Mouse (Mus musculus): ENCODE data around the gene Etfrf1. TPM values are rescaled to one million over a fixed set of nuclear protein-coding genes. Genes with fewer than 3 reads are reported as not detected.

The Etfrf1 gene
- 53.3 and 57.3 TPM in 2 replicates for polyA plus RNA-seq (2016; fragmentation: Nextera tagmentation; extraction: Ambion mirVana)

DNA sequence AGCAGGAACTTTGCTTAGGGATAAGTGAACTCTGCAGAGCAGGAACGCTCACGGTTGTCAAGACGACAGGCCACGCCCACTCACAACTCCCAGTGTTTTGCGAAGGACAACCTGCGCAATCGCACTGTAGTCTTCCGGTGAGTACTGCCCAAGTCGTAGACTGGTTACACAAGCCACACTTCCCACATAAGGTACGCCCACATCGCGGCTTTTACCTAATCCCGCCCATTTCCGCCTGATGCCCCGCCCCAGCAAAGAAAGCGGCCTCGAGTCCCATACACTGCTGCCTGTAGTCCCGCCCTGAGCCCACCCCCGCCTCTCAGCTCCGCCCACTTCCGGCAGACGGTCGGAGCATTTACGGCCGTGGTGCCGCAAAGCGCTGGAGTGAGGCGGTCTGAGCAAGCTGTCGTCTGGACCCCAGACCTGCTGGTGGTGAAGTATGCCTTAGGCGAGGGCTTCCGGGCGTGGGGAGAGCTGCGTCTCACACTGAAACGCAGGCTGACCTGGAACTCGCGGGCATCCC is at the start of gene Etfrf1, which contains the start of gene Casc1:
TSS of gene Etfrf1 (plus strand) at position 319 of the 523 bp plus-strand sequence.
TSS of gene Casc1 (minus strand) at position 190 of the 523 bp plus-strand sequence.
- under 1% methylated on average over 36 of the region's 36 CpGs for WGBS
- Histone ChIP-seq H3K9me3 (no peaks in the 10 kb centered on the region), H3K4me1 (peaks cover 10% of the 10 kb centered on the region; the same call in 1 of the 2 replicates), H3K27me3 (ENCODE audit: insufficient read depth, poor library complexity, severe bottlenecking) (no peaks in the 10 kb centered on the region), H3K27ac (peak within 1 kb of the TSS; percentile 97), H3K36me3 (peaks cover 2% of the 10 kb centered on the region), H3K4me3 (peak within 1 kb of the TSS; percentile 81)
- peak; percentile 100 for DNase-seq (ENCODE audit: low spot score)

DNA sequence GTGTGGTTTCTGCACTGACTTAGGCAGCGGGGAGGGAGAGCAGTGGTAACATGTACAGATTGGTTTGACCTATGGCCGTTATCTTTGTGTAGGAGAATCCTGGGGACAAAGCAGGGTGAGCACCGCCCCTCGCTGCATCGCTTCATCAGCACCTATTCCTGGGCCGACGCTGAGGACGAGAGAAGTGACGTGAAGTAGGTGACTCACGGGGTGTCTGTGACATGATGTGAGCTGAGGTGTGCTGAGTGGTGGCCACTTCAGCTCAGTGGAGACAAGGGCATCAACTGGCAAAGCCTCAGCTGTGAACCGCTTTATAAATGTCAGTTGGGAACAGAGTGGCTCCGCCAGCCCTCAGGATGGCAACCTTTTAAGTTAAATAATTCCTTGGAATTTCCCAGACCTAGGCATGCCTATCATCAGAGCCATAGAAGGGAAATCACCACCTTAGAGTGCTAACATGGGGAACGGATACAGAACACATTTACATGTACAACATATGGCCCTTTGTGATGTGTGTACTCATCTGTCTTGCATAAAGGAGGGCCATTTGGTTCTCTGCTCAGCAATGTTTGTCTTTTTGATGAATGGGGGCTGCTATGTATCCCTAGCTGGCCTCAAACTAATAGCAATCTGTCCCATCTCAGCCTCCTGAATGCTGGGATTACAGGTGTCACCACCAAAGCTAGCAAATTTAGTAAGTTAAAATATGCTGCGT is 38.9 kb upstream of the Etfrf1 start:
- peak; percentile 87 for DNase-seq (ENCODE audit: low spot score)
- Histone ChIP-seq H3K27ac (peak overlapping the region; percentile 56), H3K4me3 (peak overlapping the region; percentile 22), H3K4me1 (peaks cover 61% of the 10 kb centered on the region), H3K36me3 (no peaks in the 10 kb centered on the region), H3K9me3 (no peaks in the 10 kb centered on the region), H3K27me3 (ENCODE audit: insufficient read depth, poor library complexity, severe bottlenecking) (peaks cover 28% of the 10 kb centered on the region)
- WGBS = 46% methylated on average over 14 of the region's 14 CpGs

DNA sequence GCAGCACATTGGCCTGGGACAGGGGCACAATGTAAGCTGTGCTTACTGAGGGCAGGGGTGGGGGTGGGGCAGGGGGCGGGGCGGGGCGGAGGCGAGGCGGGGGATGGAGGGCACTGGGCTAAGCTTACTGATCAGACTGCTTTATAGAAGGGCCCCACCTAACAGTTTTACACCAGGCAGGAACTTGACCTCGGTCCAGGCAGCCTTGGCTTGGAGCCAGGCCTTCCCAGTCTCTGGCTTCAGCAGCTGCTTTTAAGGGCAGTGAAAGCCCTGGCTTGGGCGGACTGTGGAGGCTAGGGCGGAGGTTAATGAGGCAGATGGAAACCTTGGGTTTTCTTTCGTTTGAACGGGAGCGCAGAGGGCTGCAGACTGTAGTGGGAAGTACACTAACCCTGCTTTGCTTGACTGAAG is 37.1 kb upstream of the Etfrf1 start:
- Histone ChIP-seq H3K9me3 (no peaks in the 10 kb centered on the region), H3K36me3 (no peaks in the 10 kb centered on the region), H3K4me3 (peak overlapping the region; percentile 10; the same call in 1 of the 2 replicates), H3K27ac (peak overlapping the region; percentile 76), H3K4me1 (peaks cover 64% of the 10 kb centered on the region), H3K27me3 (ENCODE audit: insufficient read depth, poor library complexity, severe bottlenecking) (peaks cover 44% of the 10 kb centered on the region)
- peak; percentile 89 for DNase-seq (ENCODE audit: low spot score)
- WGBS = 2% methylated on average over 11 of the region's 11 CpGs

DNA sequence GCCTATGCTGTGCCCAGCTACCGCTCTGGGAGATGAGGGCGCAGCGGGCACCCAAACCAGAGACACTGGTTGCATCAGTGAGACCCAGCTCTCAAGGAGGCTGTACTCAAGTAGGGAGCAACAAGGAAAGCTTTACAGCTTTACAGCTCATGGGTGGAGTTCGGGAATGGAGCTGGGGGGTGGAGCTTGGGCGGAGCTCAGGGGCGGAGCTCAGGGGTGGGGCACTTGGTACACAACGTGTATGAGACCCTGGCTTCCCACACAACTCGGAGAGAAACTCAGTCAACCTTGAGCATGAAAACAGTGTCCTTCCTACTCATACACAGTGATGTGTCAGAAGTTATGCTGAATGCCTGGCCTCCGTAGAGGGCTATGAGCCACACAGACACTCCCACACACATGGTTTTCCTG is 35.4 kb upstream of the Etfrf1 start:
- Histone ChIP-seq H3K36me3 (no peaks in the 10 kb centered on the region), H3K4me1 (peaks cover 70% of the 10 kb centered on the region), H3K27ac (no peak overlapping the region), H3K27me3 (ENCODE audit: insufficient read depth, poor library complexity, severe bottlenecking) (peaks cover 44% of the 10 kb centered on the region), H3K9me3 (no peaks in the 10 kb centered on the region), H3K4me3 (peak overlapping the region; percentile 32)
- DNase-seq (ENCODE audit: low spot score) = no peak
- 34% methylated on average over 9 of the region's 9 CpGs for WGBS

DNA sequence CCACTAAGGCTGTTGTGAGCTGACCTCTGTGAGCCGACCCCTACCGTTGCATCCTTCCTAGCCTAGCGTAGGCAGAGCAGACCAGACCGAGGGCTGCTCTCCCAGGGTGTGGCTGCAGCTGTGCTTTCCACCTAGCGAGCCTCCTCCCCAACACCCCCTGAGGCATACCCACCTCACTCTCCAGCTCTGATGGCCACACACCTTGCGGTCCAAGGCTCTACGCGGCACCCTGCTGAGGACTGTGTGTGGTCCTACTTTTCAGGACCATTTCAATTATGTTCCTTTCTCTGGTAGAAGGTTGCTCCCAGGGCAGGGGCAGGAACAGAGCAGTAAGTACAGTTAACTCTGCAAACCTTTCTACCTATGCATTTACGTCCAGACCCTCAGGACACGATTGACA is 34.5 kb upstream of the Etfrf1 start:
- no peak overlapping the region for H3K27ac ChIP-seq
- H3K27me3 ChIP-seq (ENCODE audit: insufficient read depth, poor library complexity, severe bottlenecking) = peaks cover 44% of the 10 kb centered on the region
- no peak for DNase-seq (ENCODE audit: low spot score)
- no peak overlapping the region for H3K4me3 ChIP-seq
- H3K9me3 ChIP-seq = no peaks in the 10 kb centered on the region
- 46% methylated on average over 10 of the region's 10 CpGs for WGBS
- H3K36me3 ChIP-seq = no peaks in the 10 kb centered on the region
- H3K4me1 ChIP-seq = peaks cover 70% of the 10 kb centered on the region

DNA sequence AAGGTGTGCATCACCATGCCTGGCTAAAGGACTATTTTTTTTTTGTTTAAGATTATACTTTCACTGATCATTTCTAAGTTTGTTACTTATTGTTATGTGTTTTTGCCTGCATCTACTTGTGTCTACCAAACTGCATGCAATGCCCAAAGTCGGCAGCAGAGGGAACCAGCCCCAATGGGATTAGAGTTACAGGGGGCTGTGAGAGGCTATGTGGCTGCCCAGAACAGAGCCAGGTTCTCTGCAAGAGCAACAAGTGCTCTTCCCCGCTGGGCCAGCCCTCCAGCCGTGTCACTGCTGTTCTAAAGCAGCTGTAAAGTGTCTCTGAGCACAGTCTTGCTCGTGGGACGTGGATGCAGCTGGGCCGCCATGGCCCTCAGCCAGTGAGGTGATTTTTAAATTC is 31.3 kb upstream of the Etfrf1 start:
- Histone ChIP-seq H3K4me1 (peaks cover 46% of the 10 kb centered on the region), H3K9me3 (no peaks in the 10 kb centered on the region), H3K36me3 (no peaks in the 10 kb centered on the region), H3K27ac (no peak overlapping the region), H3K27me3 (ENCODE audit: insufficient read depth, poor library complexity, severe bottlenecking) (peaks cover 39% of the 10 kb centered on the region), H3K4me3 (no peak overlapping the region)
- no peak for DNase-seq (ENCODE audit: low spot score)
- 26% methylated on average over 6 of the region's 6 CpGs for WGBS

DNA sequence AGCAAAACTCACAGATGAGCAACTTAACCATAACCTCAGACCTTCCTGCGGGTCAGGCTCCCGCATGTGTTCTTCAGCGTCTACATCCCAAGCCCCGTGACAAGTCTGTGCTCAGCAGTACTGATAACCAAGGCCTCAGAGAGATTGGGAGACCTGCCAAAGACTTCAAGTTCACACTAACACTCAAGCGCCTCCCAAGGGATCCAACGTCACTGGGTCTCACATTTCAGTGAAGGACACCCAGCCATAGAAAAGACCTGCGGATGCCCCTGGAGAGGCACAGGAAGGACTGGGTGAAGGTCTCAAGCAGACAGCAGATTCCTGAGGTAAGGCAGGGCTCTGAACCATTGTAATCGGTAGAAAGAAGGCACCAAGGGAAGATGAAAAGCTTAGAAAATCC is 28.9 kb upstream of the Etfrf1 start:
- 32% methylated on average over 8 of the region's 8 CpGs for WGBS
- no peaks in the 10 kb centered on the region for H3K9me3 ChIP-seq
- no peaks in the 10 kb centered on the region for H3K36me3 ChIP-seq
- H3K4me3 ChIP-seq = peak overlapping the region; percentile 0
- peaks cover 22% of the 10 kb centered on the region for H3K4me1 ChIP-seq
- H3K27me3 ChIP-seq (ENCODE audit: insufficient read depth, poor library complexity, severe bottlenecking) = peaks cover 15% of the 10 kb centered on the region
- peak; percentile 83 for DNase-seq (ENCODE audit: low spot score)
- peak overlapping the region; percentile 64; the same call in 1 of the 2 replicates for H3K27ac ChIP-seq

DNA sequence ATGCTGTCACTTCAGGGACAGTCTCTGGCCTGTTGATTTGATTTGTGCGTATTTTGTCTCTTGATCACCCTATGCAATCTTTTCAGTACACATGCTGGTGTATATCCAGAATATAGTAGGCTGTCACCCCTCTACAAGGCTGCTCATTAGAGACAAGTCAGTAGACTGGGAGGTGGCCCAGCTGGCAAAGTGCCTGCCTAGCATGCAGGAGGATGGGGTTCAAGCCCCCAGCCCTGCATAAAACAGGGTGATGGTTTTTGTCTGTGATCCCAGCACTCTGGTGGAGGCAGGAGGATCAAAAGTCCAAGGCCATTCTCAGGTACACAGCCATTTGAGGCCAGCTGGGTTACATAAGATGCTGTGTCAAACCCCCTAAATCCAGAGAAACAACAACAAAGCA is 24.8 kb upstream of the Etfrf1 start:
- no peak for DNase-seq (ENCODE audit: low spot score)
- H3K36me3 ChIP-seq = no peaks in the 10 kb centered on the region
- 87% methylated on average over 1 of the region's 1 CpGs for WGBS
- no peak overlapping the region for H3K27ac ChIP-seq
- peaks cover 11% of the 10 kb centered on the region for H3K4me1 ChIP-seq
- peaks cover 15% of the 10 kb centered on the region for H3K27me3 ChIP-seq (ENCODE audit: insufficient read depth, poor library complexity, severe bottlenecking)
- H3K4me3 ChIP-seq = no peak overlapping the region
- H3K9me3 ChIP-seq = no peaks in the 10 kb centered on the region

DNA sequence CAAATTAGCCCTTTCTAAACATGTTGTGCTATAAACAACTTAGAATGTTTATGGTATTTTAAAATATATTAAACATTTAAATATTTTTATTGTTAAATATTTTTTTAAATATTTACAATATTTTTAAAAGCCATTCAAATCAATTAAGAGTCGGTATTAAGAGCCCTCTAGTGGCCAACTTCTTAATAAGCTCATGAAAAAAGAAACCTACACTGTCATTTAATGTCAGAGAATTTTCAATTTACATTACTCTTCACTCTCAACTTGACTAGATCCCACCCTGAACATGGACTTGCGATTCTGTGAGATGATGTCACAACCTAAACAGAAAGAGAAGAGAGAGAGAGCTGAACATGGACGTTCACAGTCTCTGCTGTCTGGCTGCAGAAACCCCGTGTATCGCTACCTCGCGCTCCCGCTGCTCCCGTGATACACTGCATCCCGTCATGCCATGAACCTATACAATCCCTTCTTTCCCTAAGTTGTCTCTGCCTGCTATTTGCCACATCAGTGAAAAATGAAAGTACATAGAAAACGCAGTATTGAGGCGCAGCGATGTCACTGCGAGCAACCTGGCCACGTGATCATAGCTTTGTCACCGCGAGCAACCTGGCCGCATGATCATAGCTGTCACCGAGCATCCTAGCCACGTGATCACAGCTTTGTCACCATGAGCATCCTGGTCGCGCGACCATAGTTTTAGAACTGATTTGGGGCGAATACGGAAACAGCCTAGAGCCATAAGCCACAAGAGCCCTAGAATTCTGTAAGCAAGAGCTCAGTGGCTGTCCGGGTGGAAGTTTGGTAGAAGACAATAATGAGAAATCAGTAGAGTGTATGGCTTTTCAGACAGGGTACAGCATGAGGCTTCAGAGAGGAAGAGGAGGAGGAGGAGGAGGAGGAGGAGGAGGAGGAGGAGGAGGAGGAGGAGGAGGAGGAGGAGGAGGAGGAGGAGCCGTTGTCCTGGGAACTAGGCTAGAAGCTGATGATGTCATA is 23.5 kb upstream of the Etfrf1 start:
- H3K27me3 ChIP-seq (ENCODE audit: insufficient read depth, poor library complexity, severe bottlenecking) = peaks cover 18% of the 10 kb centered on the region
- H3K9me3 ChIP-seq = no peaks in the 10 kb centered on the region
- 52% methylated on average over 27 of the region's 27 CpGs for WGBS
- peak overlapping the region; percentile 45 for H3K4me3 ChIP-seq
- no peak for DNase-seq (ENCODE audit: low spot score)
- no peaks in the 10 kb centered on the region for H3K36me3 ChIP-seq
- H3K27ac ChIP-seq = no peak overlapping the region
- no peaks in the 10 kb centered on the region for H3K4me1 ChIP-seq

DNA sequence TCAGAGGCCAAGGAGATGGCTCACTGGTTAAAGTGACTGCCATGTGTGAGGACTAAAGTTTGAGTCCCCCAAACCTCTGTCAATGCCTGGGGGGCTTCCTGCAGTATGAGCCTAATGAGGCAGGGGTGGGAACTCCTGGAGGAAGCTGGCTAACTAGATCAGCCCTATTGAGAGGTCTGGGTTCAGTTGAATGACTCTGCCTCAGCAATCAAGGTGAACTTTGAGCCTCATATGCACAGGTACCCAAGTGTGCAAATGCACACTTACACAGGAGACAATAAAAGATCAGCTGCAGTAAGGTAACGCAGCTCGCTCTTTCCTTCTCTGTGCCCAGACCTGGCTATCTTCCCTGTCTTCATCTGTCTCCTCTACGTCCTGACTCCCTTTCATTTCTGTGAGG is 17.9 kb upstream of the Etfrf1 start:
- H3K27ac ChIP-seq = no peak overlapping the region
- peaks cover 11% of the 10 kb centered on the region; the same call in 1 of the 2 replicates for H3K27me3 ChIP-seq (ENCODE audit: insufficient read depth, poor library complexity, severe bottlenecking)
- no peaks in the 10 kb centered on the region for H3K9me3 ChIP-seq
- no peaks in the 10 kb centered on the region for H3K4me1 ChIP-seq
- no peaks in the 10 kb centered on the region for H3K36me3 ChIP-seq
- 86% methylated on average over 3 of the region's 3 CpGs for WGBS
- peak; percentile 53 for DNase-seq (ENCODE audit: low spot score)
- no peak overlapping the region for H3K4me3 ChIP-seq

DNA sequence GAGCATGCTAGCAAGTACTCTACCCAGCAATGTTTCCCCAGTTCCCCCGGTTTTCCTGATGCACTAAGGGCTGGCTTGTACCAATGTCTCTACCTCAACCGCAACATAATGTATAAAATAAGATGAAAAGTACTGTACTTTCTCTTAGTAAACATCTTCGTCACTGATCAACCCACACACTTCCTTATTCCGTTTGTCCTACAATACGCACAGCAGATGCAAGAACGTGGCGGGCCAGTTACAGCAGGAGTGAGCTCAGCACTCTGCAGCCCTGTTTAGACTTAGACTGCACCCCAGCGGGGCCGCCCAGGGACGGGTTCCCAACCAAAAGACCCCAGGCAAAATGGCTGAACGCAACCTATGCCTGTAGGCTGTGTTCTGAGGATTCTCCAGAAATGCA is 17.5 kb upstream of the Etfrf1 start:
- H3K27me3 ChIP-seq (ENCODE audit: insufficient read depth, poor library complexity, severe bottlenecking) = peaks cover 7% of the 10 kb centered on the region; the same call in 1 of the 2 replicates
- no peak overlapping the region for H3K27ac ChIP-seq
- peak; percentile 27 for DNase-seq (ENCODE audit: low spot score)
- H3K36me3 ChIP-seq = no peaks in the 10 kb centered on the region
- H3K9me3 ChIP-seq = no peaks in the 10 kb centered on the region
- no peak overlapping the region for H3K4me3 ChIP-seq
- H3K4me1 ChIP-seq = no peaks in the 10 kb centered on the region
- 72% methylated on average over 11 of the region's 11 CpGs for WGBS

DNA sequence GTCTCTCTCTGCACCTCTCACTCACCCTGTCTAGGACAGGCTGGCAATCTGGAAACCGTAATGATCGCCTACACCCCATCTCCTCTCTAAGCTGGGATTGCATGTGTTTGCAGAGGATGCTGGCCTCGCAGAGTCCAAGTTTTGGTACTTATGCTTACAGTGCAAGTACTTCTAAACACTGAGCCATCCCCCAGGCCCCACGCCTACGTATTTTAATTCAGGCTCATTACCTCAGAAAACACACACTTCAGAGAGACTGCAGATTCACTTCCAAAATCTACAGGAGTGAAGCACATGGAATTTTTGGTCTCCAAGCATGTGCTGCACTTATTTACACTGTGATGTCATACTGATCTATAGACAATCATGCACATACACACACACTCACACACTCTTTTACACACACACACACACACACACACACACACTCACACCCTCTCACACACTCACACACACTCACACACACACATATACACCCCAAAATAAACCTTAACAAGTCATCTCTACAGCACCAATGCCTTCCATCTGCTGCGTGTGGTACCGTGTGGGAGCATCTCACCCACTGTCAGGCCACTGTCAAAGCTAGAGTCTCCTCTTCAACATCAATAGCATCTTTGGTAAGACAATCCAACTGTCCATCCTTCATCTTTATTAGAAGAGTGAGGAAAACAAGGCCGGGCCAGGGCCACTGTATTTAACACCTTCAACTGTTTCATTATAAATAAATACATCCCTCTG is 12.8 kb upstream of the Etfrf1 start:
- peak; percentile 36 for DNase-seq (ENCODE audit: low spot score)
- no peaks in the 10 kb centered on the region for H3K27me3 ChIP-seq (ENCODE audit: insufficient read depth, poor library complexity, severe bottlenecking)
- 0 out of 2 replicates have a peak, but pooled peaks cover 2% of the 10 kb centered on the region for H3K4me1 ChIP-seq
- WGBS = 87% methylated on average over 8 of the region's 8 CpGs
- H3K36me3 ChIP-seq = no peaks in the 10 kb centered on the region
- H3K27ac ChIP-seq = no peak overlapping the region
- no peak overlapping the region for H3K4me3 ChIP-seq
- no peaks in the 10 kb centered on the region for H3K9me3 ChIP-seq

Data from heart, embryonic 10.5 days (tissue).